Mouse (Mus musculus) megakaryocyte-erythroid progenitor cell, adult 5-6 weeks (primary cell): Measurements from ENCODE around the gene Olfr133. TPM values are rescaled to one million over a fixed set of nuclear protein-coding genes. Genes with fewer than 3 reads are reported as not detected.
"Not testable (repeated sequence)": the region's sequence is repeated elsewhere in the genome, so short reads cannot be mapped to it uniquely, and the experiment has no call there.

Experiments used
- ATAC-seq: replicated peaks from 2 replicates; pipeline ENCODE4 v1.8.0; 2016; ENCODE audit warnings: mild to moderate bottlenecking, inconsistent platforms; ENCODE audit not compliant: severe bottlenecking, poor library complexity, low FRiP score, low TSS enrichment
- total RNA-seq, 2 experiments: library from RNA; stranded (forward) in 1 of 2; stranded (reverse) in 1 of 2; fragments of 200-1000, 215-1000 nt in 1 of 2; fragments of >200 nt in 1 of 2; fragmentation: Nextera tagmentation in 1 of 2; gene quantifications; 2 replicates each; pipeline ENCODE4 v1.2.3; 2014 to 2017

Olfr133 gene
- total RNA-seq (2014; fragmentation: Nextera tagmentation) (not detected in 2 replicates), total RNA-seq (2017) (not detected in 2 replicates)

GRCm38 (mm10) chr17:38144981-38145380 lies at the start of gene Olfr133:
TSS of gene Olfr133 (plus strand) at chr17:38145281.
- ATAC-seq, result no peak

DNA sequence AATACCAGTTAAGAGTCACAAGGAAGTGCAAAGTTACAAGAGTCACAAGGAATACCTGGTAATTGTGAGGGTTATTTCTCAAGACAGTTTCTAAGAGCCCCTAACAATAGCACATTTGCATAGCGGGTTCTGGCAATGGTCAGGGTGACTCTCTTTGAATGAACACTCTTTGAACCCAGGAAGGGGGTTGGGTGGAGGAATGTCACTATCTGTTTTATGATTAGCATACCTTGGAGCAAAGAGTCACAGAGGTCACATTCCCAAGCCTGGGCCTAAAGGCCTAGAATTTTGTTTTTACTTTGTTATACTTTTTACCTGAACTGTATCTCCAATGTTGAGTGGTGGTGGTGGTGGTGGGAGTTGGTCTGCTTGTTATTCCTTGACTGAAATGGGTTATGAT lies 20.9 kb upstream of the Olfr133 start:
- ATAC-seq, result not testable (repeated sequence)

- ATAC-seq, result not testable (repeated sequence)
These were observed 19.7 kb upstream of the Olfr133 start for GRCm38 (mm10) chr17:38125371-38125770.

- ATAC-seq, result no peak
These were observed 10.7 kb upstream of the Olfr133 start, which contains the start of gene Olfr132 for GRCm38 (mm10) chr17:38134426-38134825. TSS of gene Olfr132 (minus strand) at chr17:38134526.

- ATAC-seq, result no peak
These were observed 26.0 kb downstream of the Olfr133 start, which contains the start of gene Olfr134 for GRCm38 (mm10) chr17:38171088-38171487. TSS of gene Olfr134 (plus strand) at chr17:38171388.

Other genes with a start within 250 kb of the Olfr133 start
- gene Olfr127, start 244.8 kb upstream of the Olfr133 start, total RNA-seq (2014; fragmentation: Nextera tagmentation), result not detected in 2 replicates
- gene Olfr127, start 244.8 kb upstream of the Olfr133 start, total RNA-seq (2017), result not detected in 2 replicates
- gene Olfr128, start 224.7 kb upstream of the Olfr133 start, total RNA-seq (2014; fragmentation: Nextera tagmentation), result not detected in 2 replicates
- gene Olfr128, start 224.7 kb upstream of the Olfr133 start, total RNA-seq (2017), result not detected in 2 replicates
- not detected in 2 replicates for gene Olfr761, start 192.2 kb upstream of the Olfr133 start, total RNA-seq (2014; fragmentation: Nextera tagmentation)
- not detected in 2 replicates for gene Olfr761, start 192.2 kb upstream of the Olfr133 start, total RNA-seq (2017)
- not detected in 2 replicates for gene Olfr129, start 85.2 kb upstream of the Olfr133 start, total RNA-seq (2014; fragmentation: Nextera tagmentation)
- gene Olfr129, start 85.2 kb upstream of the Olfr133 start, total RNA-seq (2017), result not detected in 2 replicates
- not detected in 2 replicates for gene Olfr130, start 81.4 kb upstream of the Olfr133 start, total RNA-seq (2014; fragmentation: Nextera tagmentation)
- not detected in 2 replicates for gene Olfr130, start 81.4 kb upstream of the Olfr133 start, total RNA-seq (2017)
- gene Olfr131, start 56.6 kb upstream of the Olfr133 start, total RNA-seq (2014; fragmentation: Nextera tagmentation), result not detected in 2 replicates
- not detected in 2 replicates for gene Olfr131, start 56.6 kb upstream of the Olfr133 start, total RNA-seq (2017)
- gene Olfr132, start 10.8 kb upstream of the Olfr133 start, total RNA-seq (2014; fragmentation: Nextera tagmentation), result not detected in 2 replicates
- gene Olfr132, start 10.8 kb upstream of the Olfr133 start, total RNA-seq (2017), result not detected in 2 replicates
- not detected in 2 replicates for gene Olfr134, start 26.1 kb downstream of the Olfr133 start, total RNA-seq (2014; fragmentation: Nextera tagmentation)
- not detected in 2 replicates for gene Olfr134, start 26.1 kb downstream of the Olfr133 start, total RNA-seq (2017)
- not detected in 2 replicates for gene Olfr135, start 59.1 kb downstream of the Olfr133 start, total RNA-seq (2014; fragmentation: Nextera tagmentation)
- not detected in 2 replicates for gene Olfr135, start 59.1 kb downstream of the Olfr133 start, total RNA-seq (2017)
- gene Olfr138, start 115.8 kb downstream of the Olfr133 start, total RNA-seq (2014; fragmentation: Nextera tagmentation), result not detected in 2 replicates
- not detected in 2 replicates for gene Olfr138, start 115.8 kb downstream of the Olfr133 start, total RNA-seq (2017)
- gene Olfr137, start 162.3 kb downstream of the Olfr133 start, total RNA-seq (2014; fragmentation: Nextera tagmentation), result not detected in 2 replicates
- gene Olfr137, start 162.3 kb downstream of the Olfr133 start, total RNA-seq (2017), result not detected in 2 replicates
- not detected in 2 replicates for gene Olfr136, start 184.6 kb downstream of the Olfr133 start, total RNA-seq (2014; fragmentation: Nextera tagmentation)
- not detected in 2 replicates for gene Olfr136, start 184.6 kb downstream of the Olfr133 start, total RNA-seq (2017)